Mouse (Mus musculus) forebrain, embryonic 11.5 days (tissue): Measurements from ENCODE around the gene Mapkbp1. TPM values are rescaled to one million over a fixed set of nuclear protein-coding genes. Genes with fewer than 3 reads are reported as not detected.

Experiments used
- ATAC-seq: fragments of 200-750 bp; cut with Nextera tagmentation; replicated peaks from 2 replicates; pipeline ENCODE4 v1.8.0; 2017; ENCODE audit warnings: moderate TSS enrichment; ENCODE audit not compliant: low FRiP score
- DNase-seq: peaks from one replicate; pipeline ENCODE4 v3.0.0-alpha.2; 2017; ENCODE audit warnings: low spot score
- H3K27ac ChIP-seq: fragments of 300-500 bp; sonication (generic); 2 replicates; pipeline ENCODE4 v1.5.1; 2014; ENCODE audit warnings: low read depth, low read length
- H3K27me3 ChIP-seq: fragments of 300-500 bp; sonication (generic); 2 replicates; pipeline ENCODE4 v1.6.1; 2014; ENCODE audit warnings: mild to moderate bottlenecking, low read length, mixed read lengths; ENCODE audit not compliant: control insufficient read depth, insufficient read depth
- H3K36me3 ChIP-seq: fragments of 300-500 bp; sonication (generic); 2 replicates; pipeline ENCODE4 v1.6.1; 2014; ENCODE audit warnings: mild to moderate bottlenecking, low read length, moderate library complexity, mixed read lengths; ENCODE audit not compliant: control insufficient read depth, insufficient read depth
- H3K4me1 ChIP-seq: fragments of 300-500 bp; sonication (generic); replicated peaks from 2 replicates; pipeline ENCODE4 v1.6.1; 2014; ENCODE audit warnings: low read length, mixed read lengths; ENCODE audit not compliant: control insufficient read depth, insufficient read depth
- H3K4me2 ChIP-seq: fragments of 300-500 bp; sonication (generic); 2 replicates; pipeline ENCODE4 v1.6.1; 2014; ENCODE audit warnings: low read depth, mild to moderate bottlenecking, low read length, moderate library complexity, mixed read lengths; ENCODE audit not compliant: severe bottlenecking
- H3K4me3 ChIP-seq: fragments of 300-500 bp; sonication (generic); 2 replicates; pipeline ENCODE4 v1.5.1; 2014; ENCODE audit warnings: low read depth, low read length
- H3K9ac ChIP-seq: fragments of 300-500 bp; sonication (generic); 2 replicates; pipeline ENCODE4 v1.6.1; 2014; ENCODE audit warnings: low read length
- H3K9me3 ChIP-seq: fragments of 300-500 bp; sonication (generic); 2 replicates; pipeline ENCODE4 v1.6.1; 2016; ENCODE audit warnings: low read length, mixed read lengths; ENCODE audit not compliant: control insufficient read depth
- WGBS: fragments of 180-500 bp; shearing (Covaris S2); extraction: QIAGEN DNeasy Blood & Tissue Kit; methylation state at CpG from one replicate; pipeline ENCODE4 v1.1.7; 2014; 5-methylcytosine and 5-hydroxymethylcytosine counted together
- polyA plus RNA-seq: library from polyadenylated mRNA; unstranded; fragments of >200 nt; fragmentation: Nextera tagmentation; extraction: Ambion mirVana; gene quantifications from 2 replicates; pipeline ENCODE4 v1.2.1, GENCODE M21; 2014

Gene Mapkbp1
- polyA plus RNA-seq, 1 experiment from 2014 or later, result 5.3 TPM

GRCm38 (mm10) chr2:120013831-120014486 lies 41.5 kb downstream of the Mapkbp1 start:
- no peaks in the 10 kb centered on the region for H3K27me3 ChIP-seq
- H3K9me3 ChIP-seq, result no peaks in the 10 kb centered on the region
- no peak overlapping the region for H3K27ac ChIP-seq
- DNase-seq (no peak), ATAC-seq (no peak)
- H3K36me3 ChIP-seq, result no peaks in the 10 kb centered on the region
- H3K4me3 ChIP-seq, result no peak overlapping the region
- H3K4me2 ChIP-seq, result no peak overlapping the region
- H3K9ac ChIP-seq, result no peak overlapping the region
- no peaks in the 10 kb centered on the region for H3K4me1 ChIP-seq
- 95% methylated on average over 2 of the region's 2 CpGs for WGBS

GRCm38 (mm10) chr2:120015882-120016281 lies 43.4 kb downstream of the Mapkbp1 start:
- no peak overlapping the region for H3K4me2 ChIP-seq
- no peaks in the 10 kb centered on the region for H3K4me1 ChIP-seq
- no peak for ATAC-seq
- no peak overlapping the region for H3K9ac ChIP-seq
- H3K9me3 ChIP-seq, result no peaks in the 10 kb centered on the region
- DNase-seq, result no peak
- H3K27ac ChIP-seq, result no peak overlapping the region
- WGBS, result 91% methylated on average over 4 of the region's 4 CpGs
- H3K27me3 ChIP-seq, result no peaks in the 10 kb centered on the region
- no peaks in the 10 kb centered on the region for H3K36me3 ChIP-seq
- no peak overlapping the region for H3K4me3 ChIP-seq

- ATAC-seq, result no peak
- H3K4me2 ChIP-seq, result no peak overlapping the region
- no peak overlapping the region for H3K4me3 ChIP-seq
- no peak overlapping the region for H3K9ac ChIP-seq
- DNase-seq, result no peak
- H3K27me3 ChIP-seq, result no peaks in the 10 kb centered on the region
- no peaks in the 10 kb centered on the region for H3K36me3 ChIP-seq
- WGBS, result 91% methylated on average over 12 of the region's 12 CpGs
- H3K4me1 ChIP-seq, result no peaks in the 10 kb centered on the region
- no peaks in the 10 kb centered on the region for H3K9me3 ChIP-seq
- H3K27ac ChIP-seq, result no peak overlapping the region
Measured at GRCm38 (mm10) chr2:120017599-120017998, 45.1 kb downstream of the Mapkbp1 start.

GRCm38 (mm10) chr2:120024337-120024736 lies 51.8 kb downstream of the Mapkbp1 start:
- no peaks in the 10 kb centered on the region for H3K9me3 ChIP-seq
- H3K27me3 ChIP-seq, result no peaks in the 10 kb centered on the region
- no peaks in the 10 kb centered on the region for H3K36me3 ChIP-seq
- no peak overlapping the region for H3K27ac ChIP-seq
- H3K4me1 ChIP-seq, result peaks cover 6% of the 10 kb centered on the region; the same call in 1 of the 2 replicates
- ATAC-seq (no peak), DNase-seq (no peak)
- no peak overlapping the region for H3K4me3 ChIP-seq
- H3K4me2 ChIP-seq, result no peak overlapping the region
- no peak overlapping the region for H3K9ac ChIP-seq
- WGBS, result 92% methylated on average over 5 of the region's 5 CpGs

- H3K27ac ChIP-seq, result peak within 1 kb of the TSS; percentile 39
- H3K4me3 ChIP-seq, result peak within 1 kb of the TSS; percentile 84
- H3K36me3 ChIP-seq, result no peaks in the 10 kb centered on the region; the same call in 1 of the 2 replicates
- DNase-seq, result peak; percentile 94
- no peaks in the 10 kb centered on the region for H3K27me3 ChIP-seq
- WGBS, result 5% methylated on average over 50 of the region's 50 CpGs
- peaks cover 6% of the 10 kb centered on the region; the same call in 1 of the 2 replicates for H3K4me1 ChIP-seq
- peak; percentile 89 for ATAC-seq
- H3K9ac ChIP-seq, result peak within 1 kb of the TSS; percentile 90
- H3K4me2 ChIP-seq, result peak within 1 kb of the TSS; percentile 71
- H3K9me3 ChIP-seq, result no peaks in the 10 kb centered on the region
Measured at GRCm38 (mm10) chr2:120026984-120027949, 54.8 kb downstream of the Mapkbp1 start, which contains the start of the genes Jmjd7 and Gm28042. TSS of gene Jmjd7 (plus strand) at chr2:120027483. TSS of gene Gm28042 (plus strand) at chr2:120027493.

GRCm38 (mm10) chr2:120027950-120028331 lies 55.4 kb downstream of the Mapkbp1 start:
- Histone ChIP-seq H3K4me2 (peak overlapping the region; percentile 71), H3K9me3 (no peaks in the 10 kb centered on the region), H3K36me3 (no peaks in the 10 kb centered on the region; the same call in 1 of the 2 replicates), H3K27me3 (no peaks in the 10 kb centered on the region), H3K9ac (peak overlapping the region; percentile 90), H3K4me3 (peak overlapping the region; percentile 84), H3K27ac (peak overlapping the region; percentile 39), H3K4me1 (peaks cover 6% of the 10 kb centered on the region; the same call in 1 of the 2 replicates)
- DNase-seq (no peak), ATAC-seq (peak; percentile 13)
- whole genome bisulfite sequencing, result 55% methylated on average over 3 of the region's 3 CpGs

GRCm38 (mm10) chr2:120030380-120030779 lies 57.9 kb downstream of the Mapkbp1 start:
- WGBS, result 90% methylated on average over 8 of the region's 8 CpGs
- H3K4me1 ChIP-seq, result peaks cover 6% of the 10 kb centered on the region; the same call in 1 of the 2 replicates
- no peak overlapping the region for H3K4me2 ChIP-seq
- H3K27me3 ChIP-seq, result no peaks in the 10 kb centered on the region
- H3K9ac ChIP-seq, result no peak overlapping the region
- H3K9me3 ChIP-seq, result no peaks in the 10 kb centered on the region
- no peaks in the 10 kb centered on the region; the same call in 1 of the 2 replicates for H3K36me3 ChIP-seq
- ATAC-seq (no peak), DNase-seq (no peak)
- no peak overlapping the region for H3K4me3 ChIP-seq
- no peak overlapping the region for H3K27ac ChIP-seq

- no peaks in the 10 kb centered on the region for H3K9me3 ChIP-seq
- H3K4me1 ChIP-seq, result peaks cover 5% of the 10 kb centered on the region; the same call in 1 of the 2 replicates
- H3K27me3 ChIP-seq, result no peaks in the 10 kb centered on the region
- no peak within 1 kb of the TSS for H3K4me2 ChIP-seq
- no peak within 1 kb of the TSS for H3K4me3 ChIP-seq
- no peaks in the 10 kb centered on the region; the same call in 1 of the 2 replicates for H3K36me3 ChIP-seq
- DNase-seq (no peak), ATAC-seq (no peak)
- H3K27ac ChIP-seq, result no peak within 1 kb of the TSS
- H3K9ac ChIP-seq, result no peak within 1 kb of the TSS
- 93% methylated on average over 12 of the region's 12 CpGs for WGBS
Measured at GRCm38 (mm10) chr2:120032726-120033467, 60.4 kb downstream of the Mapkbp1 start, which contains the start of gene Pla2g4b. TSS of gene Pla2g4b (plus strand) at chr2:120033417.
